ENCODE assay signal across 8 mouse cellular contexts in the genomic region with DNA sequence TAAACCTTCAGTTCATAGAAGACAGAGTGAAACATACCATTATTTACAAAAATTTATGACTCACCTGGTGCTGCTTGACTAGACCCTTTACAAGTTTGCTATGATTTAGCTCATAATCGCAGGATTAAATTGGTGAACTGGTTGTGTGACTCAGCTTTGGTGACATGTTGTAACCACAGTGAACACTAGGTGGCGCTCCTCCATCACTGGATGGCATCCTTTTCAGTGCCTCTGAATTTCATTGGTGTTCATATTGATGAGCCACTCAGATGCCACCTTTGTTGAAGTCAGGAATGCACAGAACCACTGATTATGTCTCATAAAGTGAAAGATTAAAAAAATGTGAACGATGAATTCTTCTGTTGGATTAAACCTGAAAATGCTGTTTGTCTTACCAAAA. TPM values are rescaled to one million over a fixed set of nuclear protein-coding genes. Genes with fewer than 3 reads are reported as not detected.
DNase-seq lines count a peak whose midpoint lies in the region; ATAC-seq and TF ChIP-seq lines count a peak whose summit lies in the region.

No protein-coding gene starts in this region.

- peaks cover 6% of the 10 kb centered on the region for H3K36me3 ChIP-seq in heart, embryonic 12.5 days
- peaks cover 12% of the 10 kb centered on the region; the same call in 1 of the 2 replicates for H3K36me3 ChIP-seq in heart, postnatal 0 days (replicated peaks; ENCODE audit: control insufficient read depth, insufficient read depth, low read length)
- peaks cover 37% of the 10 kb centered on the region for H3K36me3 ChIP-seq in midbrain, embryonic 10.5 days

- TF ChIP-seq CTCF in heart, postnatal 0 days (IDR thresholded peaks at IDR 0.05; ENCODE audit: low read depth): peak; percentile 98

- no peak for TF ChIP-seq EP300 in heart, postnatal 0 days (IDR thresholded peaks at IDR 0.05; ENCODE audit: low read depth)

- ATAC-seq in heart, embryonic 12.5 days (ENCODE audit: insufficient number of reproducible peaks, low FRiP score): no peak
- ATAC-seq in heart, postnatal 0 days (ENCODE audit: insufficient read depth, low read depth): 0 out of 2 replicates have a peak, but pooled peaks have one; percentile 30

- H3K27ac ChIP-seq in heart, embryonic 12.5 days (ENCODE audit: poor library complexity, severe bottlenecking): no peak overlapping the region
- no peak overlapping the region for H3K27ac ChIP-seq in heart, postnatal 0 days (ENCODE audit: low read depth)
- no peak overlapping the region for H3K27ac ChIP-seq in midbrain, embryonic 10.5 days (replicated peaks)

- peak; percentile 48 to 89 for DNase-seq in heart, adult 18-20 months
- DNase-seq in adrenal gland, postnatal 10 days: peak; percentile 81
- peak; percentile 44 for DNase-seq in embryo, embryonic 11.5 days (ENCODE audit: low read depth, low spot score)
- DNase-seq in heart, postnatal 0 days (ENCODE audit: low spot score): peak; percentile 53
- DNase-seq in layer of hippocampus, postnatal 25 days (ENCODE audit: extremely low spot score in 1 of 2, low spot score in 1 of 2): peak; percentile 71 to 96
- DNase-seq in midbrain, embryonic 10.5 days (ENCODE audit: low spot score): peak; percentile 73
- DNase-seq in skeletal muscle tissue, adult 2 months (ENCODE audit: low read depth, low spot score): peak; percentile 45

- no peak overlapping the region for H3K4me3 ChIP-seq in heart, embryonic 12.5 days
- no peak overlapping the region for H3K4me3 ChIP-seq in heart, postnatal 0 days (ENCODE audit: low read depth, low read length)
- no peak overlapping the region for H3K4me3 ChIP-seq in midbrain, embryonic 10.5 days

- no peaks in the 10 kb centered on the region for H3K9me3 ChIP-seq in heart, embryonic 12.5 days (replicated peaks)
- no peaks in the 10 kb centered on the region for H3K9me3 ChIP-seq in heart, postnatal 0 days (replicated peaks; ENCODE audit: control insufficient read depth, low read length)
- H3K9me3 ChIP-seq in midbrain, embryonic 10.5 days (replicated peaks): no peaks in the 10 kb centered on the region

- no peak overlapping the region for H3K9ac ChIP-seq in heart, embryonic 12.5 days
- H3K9ac ChIP-seq in heart, postnatal 0 days (replicated peaks; ENCODE audit: low read depth, low read length): no peak overlapping the region

- H3K4me2 ChIP-seq in heart, embryonic 12.5 days: no peak overlapping the region
- no peak overlapping the region for H3K4me2 ChIP-seq in heart, postnatal 0 days (ENCODE audit: low read depth, low read length)

- WGBS in heart, embryonic 12.5 days: 32% methylated on average over 3 of the region's 3 CpGs
- WGBS in heart, postnatal 0 days: 21% methylated on average over 3 of the region's 3 CpGs
- 36% methylated on average over 3 of the region's 3 CpGs for WGBS in midbrain, embryonic 10.5 days

- H3K4me1 ChIP-seq in heart, embryonic 12.5 days (replicated peaks): peaks cover 32% of the 10 kb centered on the region
- no peaks in the 10 kb centered on the region; the same call in 1 of the 2 replicates for H3K4me1 ChIP-seq in heart, postnatal 0 days (ENCODE audit: control insufficient read depth, insufficient read depth)
- H3K4me1 ChIP-seq in midbrain, embryonic 10.5 days: peaks cover 8% of the 10 kb centered on the region; the same call in 1 of the 2 replicates

- H3K27me3 ChIP-seq in heart, embryonic 12.5 days (replicated peaks): no peaks in the 10 kb centered on the region
- no peaks in the 10 kb centered on the region for H3K27me3 ChIP-seq in heart, postnatal 0 days (ENCODE audit: control insufficient read depth, insufficient read depth, low read length)
- no peaks in the 10 kb centered on the region for H3K27me3 ChIP-seq in midbrain, embryonic 10.5 days (ENCODE audit: low read depth, poor library complexity, severe bottlenecking)

RNA-seq across cellular contexts. Expression of a gene that starts 9.4 kb away (rescaled TPM):
- 10 to 100 TPM; 21.6 to 23.6 TPM for total RNA-seq in heart, adult 18-20 months (2021)
- polyA plus RNA-seq in heart, embryonic 12.5 days (2016; fragmentation: Nextera tagmentation; extraction: Ambion mirVana): 28.0 and 29.9 TPM in 2 replicates
- total RNA-seq in adrenal gland, postnatal 10 days (2021): 10 to 100 TPM; 25.1 to 26.8 TPM
- total RNA-seq in heart, postnatal 0 days (2014; rRNA removed; ENCODE audit: low replicate concordance): 3.9 and 16.3 TPM in 2 replicates
- 27.3 and 27.6 TPM in 2 replicates for polyA plus RNA-seq in heart, postnatal 0 days (2015; fragmentation: Nextera tagmentation; extraction: Ambion mirVana)
- 10 to 100 TPM; 26.0 to 26.9 TPM for total RNA-seq in layer of hippocampus, postnatal 25 days (2021)
- polyA plus RNA-seq in midbrain, embryonic 10.5 days (2016; fragmentation: Nextera tagmentation; extraction: Ambion mirVana): 26.0 and 27.2 TPM in 2 replicates

RNA-seq across cellular contexts. Expression of a gene that starts 12.8 kb away (rescaled TPM):
- 1 to 10 TPM; 3.1 to 3.8 TPM for total RNA-seq in heart, adult 18-20 months (2021)
- polyA plus RNA-seq in heart, embryonic 12.5 days (2016; fragmentation: Nextera tagmentation; extraction: Ambion mirVana): 17.6 and 17.7 TPM in 2 replicates
- 10 to 100 TPM; 14.5 to 17.2 TPM for total RNA-seq in adrenal gland, postnatal 10 days (2021)
- total RNA-seq in heart, postnatal 0 days (2014; rRNA removed; ENCODE audit: low replicate concordance): 9.0 and 12.9 TPM in 2 replicates
- polyA plus RNA-seq in heart, postnatal 0 days (2015; fragmentation: Nextera tagmentation; extraction: Ambion mirVana): 10.5 and 11.3 TPM in 2 replicates
- total RNA-seq in layer of hippocampus, postnatal 25 days (2021): 10 to 100 TPM; 24.6 to 25.8 TPM
- 32.2 and 36.3 TPM in 2 replicates for polyA plus RNA-seq in midbrain, embryonic 10.5 days (2016; fragmentation: Nextera tagmentation; extraction: Ambion mirVana)

RNA-seq across cellular contexts. Expression of a gene that starts 41.3 kb away (rescaled TPM):
- 1 to 10 TPM; 8.1 to 9.8 TPM for total RNA-seq in heart, adult 18-20 months (2021)
- 9.3 and 9.7 TPM in 2 replicates for polyA plus RNA-seq in heart, embryonic 12.5 days (2016; fragmentation: Nextera tagmentation; extraction: Ambion mirVana)
- 1 to 10 TPM; 7.3 to 9.8 TPM for total RNA-seq in adrenal gland, postnatal 10 days (2021)
- 1.1 and 6.9 TPM in 2 replicates for total RNA-seq in heart, postnatal 0 days (2014; rRNA removed; ENCODE audit: low replicate concordance)
- 9.8 and 11.2 TPM in 2 replicates for polyA plus RNA-seq in heart, postnatal 0 days (2015; fragmentation: Nextera tagmentation; extraction: Ambion mirVana)
- 10 to 100 TPM; 22.0 to 22.5 TPM for total RNA-seq in layer of hippocampus, postnatal 25 days (2021)
- polyA plus RNA-seq in midbrain, embryonic 10.5 days (2016; fragmentation: Nextera tagmentation; extraction: Ambion mirVana): 11.5 and 14.5 TPM in 2 replicates
